Mouse (Mus musculus) heart, postnatal 4 days (tissue): ENCODE data around the gene Mtfp1. TPM values are rescaled to one million over a fixed set of nuclear protein-coding genes. Genes with fewer than 3 reads are reported as not detected.
"Not testable (repeated sequence)": the region's sequence is repeated elsewhere in the genome, so short reads cannot be mapped to it uniquely, and the experiment has no call there.

Experiments
- DNase-seq: peaks from one replicate; pipeline ENCODE4 v3.0.0; 2021
- total RNA-seq, 2 experiments: library from RNA; stranded (reverse); gene quantifications; 2 replicates each; pipeline ENCODE4 v1.2.3; 2021

Gene Mtfp1
- total RNA-seq, 2 experiments from 2014 or later: 46.3 to 52.0 TPM

DNA sequence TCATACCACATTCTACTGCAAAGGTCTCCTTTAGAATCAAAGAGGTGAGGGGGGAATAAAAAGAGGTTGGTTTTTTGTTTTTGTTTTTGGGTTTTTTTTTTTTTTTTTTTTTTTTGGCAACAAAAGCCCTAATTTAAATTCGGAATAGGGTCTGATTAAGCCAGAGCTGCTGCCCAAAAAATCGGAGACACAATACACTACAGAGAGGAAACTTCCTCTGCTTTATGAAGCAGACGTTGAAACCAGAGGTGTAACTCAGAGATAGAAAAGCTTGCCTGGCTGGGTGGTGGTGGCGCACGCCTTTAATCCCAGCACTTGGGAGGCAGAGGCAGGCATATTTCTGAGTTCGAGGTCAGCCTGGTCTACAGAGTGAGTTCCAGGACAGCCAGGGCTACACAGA lies 19.3 kb upstream of the Mtfp1 start:
- DNase-seq: not testable (repeated sequence)

DNA sequence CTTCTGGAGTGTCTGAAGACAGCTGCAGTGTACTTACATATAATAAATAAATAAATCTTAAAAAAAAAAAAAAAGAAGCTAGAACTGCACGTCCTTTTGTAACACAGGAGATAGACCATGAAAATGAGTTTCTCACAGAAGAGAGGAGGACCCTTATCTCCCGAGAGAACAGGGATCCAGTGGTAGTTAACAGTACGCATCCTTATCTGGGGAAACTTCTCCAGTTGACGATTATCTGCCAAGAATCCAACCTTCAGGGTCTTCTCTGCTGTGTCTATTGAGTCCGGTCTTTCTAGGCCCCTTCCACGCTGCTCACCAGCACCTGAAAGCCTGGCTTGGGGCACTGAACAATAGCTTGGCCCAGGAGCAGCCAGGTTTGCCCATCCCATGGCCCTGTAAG lies 18.7 kb upstream of the Mtfp1 start:
- no peak for DNase-seq

DNA sequence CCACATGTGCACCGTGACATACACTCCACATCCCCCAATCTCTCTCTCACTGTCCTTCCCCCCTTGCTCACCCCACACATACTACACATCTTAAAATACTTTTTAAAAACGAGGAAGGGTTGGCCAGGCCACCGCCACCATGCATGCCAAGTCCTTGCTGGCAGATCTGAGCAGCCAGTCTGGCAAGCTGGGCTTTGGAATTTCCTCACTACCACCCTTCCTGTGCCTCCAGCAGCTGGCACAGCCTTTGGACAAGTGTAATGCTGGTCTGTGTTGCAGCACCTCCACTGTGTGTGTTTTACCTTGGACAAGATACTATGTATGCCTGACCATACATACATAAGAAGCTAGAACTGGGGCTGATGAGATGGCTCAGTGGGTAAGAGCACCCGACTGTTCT lies 18.3 kb upstream of the Mtfp1 start:
- DNase-seq: no peak

DNA sequence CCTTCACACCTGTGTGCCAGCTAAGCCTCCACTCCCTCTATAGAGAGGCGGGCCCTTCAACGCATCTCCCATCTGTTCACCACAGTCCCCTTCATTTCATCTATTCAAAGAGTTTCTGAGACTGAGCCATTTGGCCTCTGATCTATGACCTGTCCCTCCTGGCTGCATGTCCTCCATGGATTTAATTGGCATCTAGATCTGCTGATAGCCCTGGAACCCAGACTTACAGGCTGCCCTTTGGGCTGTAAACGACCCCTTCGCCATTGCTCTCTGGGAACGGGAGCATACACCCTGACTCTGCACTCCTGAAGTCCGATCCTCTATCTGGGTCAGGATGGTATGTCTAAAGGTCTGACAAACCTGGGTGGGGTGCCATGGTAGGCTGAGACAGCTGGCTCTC lies 17.6 kb upstream of the Mtfp1 start:
- DNase-seq: no peak

DNA sequence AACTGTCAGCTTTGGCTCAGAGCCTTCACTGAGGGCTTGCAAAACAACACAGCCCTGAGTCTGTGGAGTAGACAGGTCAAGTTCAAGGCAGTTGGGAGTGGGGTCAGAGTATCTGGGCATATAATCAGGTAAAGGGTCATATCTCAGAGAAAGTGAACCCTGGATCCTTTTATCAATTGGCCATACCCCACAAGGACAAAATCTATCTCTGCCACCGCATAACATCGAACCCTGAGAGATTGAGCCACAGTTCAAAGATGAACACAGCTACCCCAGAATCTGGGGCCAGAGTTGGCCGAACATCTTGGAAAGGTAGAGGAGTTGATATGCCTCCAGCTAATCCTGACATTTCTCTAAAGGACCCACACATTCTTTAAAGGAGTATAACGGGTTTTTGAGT lies 16.8 kb upstream of the Mtfp1 start:
- DNase-seq: no peak

DNA sequence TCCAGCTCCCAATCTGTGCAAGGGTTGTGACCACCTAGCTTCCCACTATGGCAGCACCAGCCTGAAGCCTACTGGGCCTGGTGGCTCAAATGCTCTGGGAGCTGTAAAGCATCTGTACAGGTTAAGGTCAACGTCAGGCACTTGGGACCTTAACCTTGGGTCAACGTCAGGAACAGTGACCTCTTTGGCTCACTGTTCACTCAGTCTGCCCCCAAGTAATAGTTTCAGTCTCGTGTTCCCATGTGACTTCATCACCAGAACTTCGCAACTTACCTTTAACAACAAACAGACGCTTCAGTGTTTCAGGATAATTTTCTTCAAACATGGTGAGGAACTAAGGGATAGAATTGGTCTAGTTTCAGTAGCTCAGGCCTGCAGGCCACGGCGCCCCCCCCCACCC lies 13.4 kb upstream of the Mtfp1 start:
- no peak for DNase-seq

DNA sequence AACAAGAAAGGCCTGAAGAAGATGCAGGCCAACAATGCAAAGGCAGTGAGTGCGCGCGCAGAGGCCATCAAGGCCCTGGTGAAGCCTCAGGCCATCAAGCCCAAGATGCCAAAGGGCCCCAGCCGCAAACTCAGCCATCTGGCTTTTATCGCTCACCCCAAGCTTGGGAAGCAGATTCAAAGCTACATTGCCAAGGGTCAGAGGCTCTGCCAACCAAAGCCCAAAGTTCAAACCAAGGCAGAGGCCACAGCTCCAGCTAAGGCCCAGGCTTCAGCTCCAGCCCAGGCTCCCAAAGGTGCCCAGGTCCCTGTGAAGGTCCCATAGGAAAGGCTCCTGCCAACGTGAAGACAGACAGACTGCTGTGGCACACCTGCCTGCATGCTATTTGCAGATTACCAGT lies 12.7 kb upstream of the Mtfp1 start:
- DNase-seq: not testable (repeated sequence)

DNA sequence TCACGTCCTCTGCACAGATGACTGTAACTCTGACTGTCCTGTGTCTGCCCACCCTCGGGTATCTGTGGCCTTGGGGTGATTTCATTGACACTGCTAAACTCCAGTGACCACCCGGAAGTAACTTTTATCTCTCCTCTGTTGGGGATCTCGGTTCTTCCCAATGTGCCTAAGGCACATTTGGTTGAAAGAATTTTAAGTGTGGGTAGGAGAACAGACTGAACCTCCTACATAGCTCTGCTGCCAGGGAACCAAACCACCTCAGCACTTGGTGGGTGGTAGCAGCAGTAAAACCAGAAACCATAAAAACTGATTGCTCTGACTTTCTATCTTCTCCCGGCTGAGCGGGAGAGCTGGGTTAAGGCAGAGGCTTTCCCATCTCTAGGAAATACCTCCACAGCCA lies 10.2 kb upstream of the Mtfp1 start:
- no peak for DNase-seq

DNA sequence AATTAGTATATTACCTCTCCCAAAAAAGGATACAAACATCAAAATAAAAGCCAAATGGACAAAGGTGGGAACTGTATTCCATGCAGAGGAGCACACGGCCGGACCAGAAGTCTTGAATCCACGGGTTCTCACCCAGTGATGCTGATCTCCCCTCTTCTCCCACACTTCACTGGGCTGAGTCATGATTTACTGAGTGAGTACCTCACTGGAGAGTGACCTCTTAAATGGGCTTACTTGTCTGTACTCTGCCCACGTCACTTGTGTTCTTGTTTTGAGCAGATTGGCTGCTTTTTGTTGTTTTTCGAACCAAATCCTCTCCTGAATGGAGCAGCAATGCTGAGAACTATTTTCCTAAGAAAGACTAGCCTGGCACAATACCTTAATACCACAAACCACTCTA lies 9.7 kb upstream of the Mtfp1 start:
- DNase-seq: no peak

DNA sequence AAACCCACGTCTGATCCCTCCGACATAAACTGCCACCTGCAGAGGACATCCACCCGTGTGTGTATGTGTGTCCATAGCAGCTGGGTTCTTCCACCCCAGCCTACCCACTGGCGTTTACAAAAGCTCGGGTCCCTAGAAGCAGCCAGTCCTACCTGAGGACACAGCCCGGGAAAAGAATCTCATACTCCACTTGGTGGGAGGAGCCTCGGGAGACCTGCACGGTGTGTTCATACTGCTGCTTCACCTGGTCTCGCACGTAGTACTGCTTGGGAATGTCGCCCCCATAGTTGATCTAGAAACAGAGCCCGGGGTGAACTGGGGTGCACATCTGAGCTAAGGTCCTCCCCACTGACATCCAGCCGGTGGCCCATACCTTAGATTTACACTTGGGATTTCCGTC lies 8.3 kb upstream of the Mtfp1 start:
- no peak for DNase-seq

DNA sequence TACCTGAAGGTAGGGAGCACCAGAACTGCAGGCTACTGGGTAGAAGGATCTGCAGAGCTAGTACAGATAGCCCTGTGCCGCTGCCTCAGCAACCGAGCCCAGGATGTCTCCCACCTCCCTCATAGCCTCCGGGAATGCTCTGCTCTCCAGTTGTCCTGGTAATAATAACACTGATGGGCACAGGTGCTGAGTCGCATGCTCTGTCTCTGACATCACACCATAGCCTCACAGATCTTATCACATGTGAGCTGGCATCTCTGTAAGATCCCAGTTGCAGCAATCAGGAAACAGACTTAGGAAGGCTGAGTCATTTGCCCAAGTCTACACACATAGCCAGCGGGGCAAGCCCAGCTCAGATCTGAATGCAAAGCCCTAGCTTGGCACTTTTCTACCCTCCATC lies 6.6 kb upstream of the Mtfp1 start:
- DNase-seq: no peak

DNA sequence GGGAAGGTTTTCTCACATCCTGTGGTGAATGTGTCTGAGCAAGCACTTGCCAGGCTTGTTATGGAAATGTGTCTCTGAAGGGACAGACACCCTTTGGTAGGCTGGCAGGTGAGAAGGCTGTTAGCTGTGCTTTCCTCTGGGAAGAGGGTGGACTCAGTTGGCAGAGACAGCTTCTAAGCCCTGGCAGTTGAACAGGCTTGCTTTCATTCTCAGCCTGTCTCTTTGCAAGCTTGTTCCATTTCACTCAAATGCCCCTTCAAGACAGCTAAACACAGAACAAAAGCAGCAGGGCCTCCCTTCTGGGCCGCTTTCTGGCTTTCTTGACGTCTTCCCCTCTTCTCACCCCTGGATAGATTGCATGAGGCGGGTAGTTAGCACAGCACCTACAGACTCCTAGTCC lies 4.2 kb upstream of the Mtfp1 start:
- DNase-seq: no peak

DNA sequence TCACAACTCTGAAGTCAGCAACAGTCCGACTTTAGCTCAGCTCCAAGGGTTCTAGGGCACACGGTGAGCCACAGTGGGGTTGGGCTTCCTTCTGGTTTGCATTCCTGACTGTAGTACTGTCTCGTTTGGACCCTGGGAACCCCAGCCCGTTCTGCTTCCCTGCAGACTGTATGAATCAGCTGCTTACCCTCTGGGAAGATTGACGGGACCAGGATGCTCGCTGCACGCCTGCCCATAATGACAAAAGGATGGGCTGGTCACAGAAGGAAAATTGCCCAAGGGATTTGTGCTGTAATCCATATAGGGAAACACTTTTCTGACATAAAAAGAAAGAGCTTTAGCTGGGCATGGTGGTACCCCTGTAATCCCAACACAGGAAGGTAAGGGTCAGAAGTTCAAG lies 3.6 kb upstream of the Mtfp1 start:
- DNase-seq: no peak

DNA sequence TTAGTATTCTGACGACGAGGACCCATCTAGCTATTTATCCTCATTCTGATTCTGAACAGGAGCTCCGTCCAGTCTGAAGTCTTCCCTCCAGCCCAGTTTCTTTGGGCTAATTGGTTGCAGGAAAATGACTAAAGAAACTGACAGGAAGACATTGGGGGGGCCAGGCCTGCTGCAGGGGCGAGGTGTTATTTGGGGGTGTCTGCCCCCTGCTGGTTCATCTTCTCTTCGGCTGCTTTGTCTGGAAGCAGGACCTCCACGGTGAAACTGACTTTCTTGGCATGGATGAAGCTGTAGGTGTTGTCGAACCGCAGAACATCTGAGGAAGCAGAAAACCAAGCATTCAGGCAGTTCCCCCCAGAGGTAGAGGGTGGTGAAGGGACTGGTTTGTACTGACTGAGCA lies 2.9 kb upstream of the Mtfp1 start:
- no peak for DNase-seq

DNA sequence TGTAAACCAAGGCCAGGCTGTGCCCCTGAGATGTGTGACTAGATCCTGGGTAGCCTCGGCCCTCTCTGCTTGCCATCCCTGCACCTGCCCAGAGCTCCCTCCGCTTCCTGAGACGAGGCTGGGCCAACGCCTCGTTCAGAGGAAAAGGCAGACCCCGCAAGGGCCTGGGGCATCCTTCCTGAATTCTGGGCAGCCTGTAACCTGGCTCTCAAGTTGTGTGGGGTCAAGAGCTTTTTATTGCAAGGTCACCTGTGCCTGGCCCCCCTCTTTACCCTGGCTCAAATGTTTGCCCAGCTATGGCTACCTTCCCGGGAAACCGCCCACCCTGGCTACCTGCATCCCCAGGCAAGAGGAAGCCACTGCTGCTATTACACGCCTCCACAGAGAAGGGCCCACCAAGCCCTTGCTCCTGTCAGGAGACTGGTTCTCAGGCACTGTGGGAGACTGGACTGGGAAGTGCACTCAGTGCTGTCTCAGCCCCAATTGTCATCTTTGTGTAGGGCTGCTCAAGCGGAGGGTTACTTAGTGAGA lies 1.9 kb upstream of the Mtfp1 start:
- DNase-seq: no peak

DNA sequence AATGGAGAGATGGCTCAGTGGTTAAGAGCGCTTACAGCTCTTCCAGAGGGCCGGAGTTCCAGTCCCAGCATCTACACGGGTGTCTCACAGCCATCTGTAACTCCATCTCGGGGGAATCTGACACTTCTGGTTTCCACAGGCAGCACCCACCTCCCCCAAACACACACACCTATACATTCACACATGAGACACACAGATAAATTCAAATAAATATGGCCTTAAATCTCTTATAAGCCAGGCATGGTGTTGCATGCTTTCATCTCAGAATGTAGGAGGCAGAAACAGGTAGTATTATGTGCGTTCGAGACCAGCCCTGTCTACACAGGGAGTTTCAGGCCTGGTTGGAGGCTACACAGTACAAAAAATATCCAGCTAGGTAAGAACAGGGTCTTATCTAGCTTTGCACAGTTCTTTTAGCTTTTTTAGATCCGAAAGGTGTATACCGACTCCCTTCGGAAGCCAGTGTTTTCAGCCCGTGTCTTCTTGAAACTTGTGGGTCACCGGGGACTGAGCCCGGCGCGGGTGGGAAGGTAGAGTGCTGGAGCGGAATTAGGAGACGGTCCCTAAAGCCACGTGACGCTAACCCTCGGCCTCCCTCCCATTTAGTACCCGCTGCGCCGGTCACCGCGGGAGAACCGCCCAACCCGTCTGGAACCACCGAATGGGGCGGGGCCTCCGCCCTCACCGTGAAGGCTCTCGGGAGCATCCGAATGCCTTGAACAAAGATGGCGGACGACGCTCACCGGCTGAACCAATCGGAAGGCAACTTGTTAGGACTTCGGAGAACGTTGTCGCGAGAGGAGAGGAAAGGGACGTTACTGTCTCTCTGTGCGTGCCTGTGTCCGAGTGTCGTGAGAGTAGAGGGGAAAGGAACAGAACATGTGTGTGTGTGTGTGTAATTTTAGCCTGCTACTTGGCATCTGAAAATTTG lies 1.1 kb upstream of the Mtfp1 start:
- DNase-seq: peak; percentile 98

DNA sequence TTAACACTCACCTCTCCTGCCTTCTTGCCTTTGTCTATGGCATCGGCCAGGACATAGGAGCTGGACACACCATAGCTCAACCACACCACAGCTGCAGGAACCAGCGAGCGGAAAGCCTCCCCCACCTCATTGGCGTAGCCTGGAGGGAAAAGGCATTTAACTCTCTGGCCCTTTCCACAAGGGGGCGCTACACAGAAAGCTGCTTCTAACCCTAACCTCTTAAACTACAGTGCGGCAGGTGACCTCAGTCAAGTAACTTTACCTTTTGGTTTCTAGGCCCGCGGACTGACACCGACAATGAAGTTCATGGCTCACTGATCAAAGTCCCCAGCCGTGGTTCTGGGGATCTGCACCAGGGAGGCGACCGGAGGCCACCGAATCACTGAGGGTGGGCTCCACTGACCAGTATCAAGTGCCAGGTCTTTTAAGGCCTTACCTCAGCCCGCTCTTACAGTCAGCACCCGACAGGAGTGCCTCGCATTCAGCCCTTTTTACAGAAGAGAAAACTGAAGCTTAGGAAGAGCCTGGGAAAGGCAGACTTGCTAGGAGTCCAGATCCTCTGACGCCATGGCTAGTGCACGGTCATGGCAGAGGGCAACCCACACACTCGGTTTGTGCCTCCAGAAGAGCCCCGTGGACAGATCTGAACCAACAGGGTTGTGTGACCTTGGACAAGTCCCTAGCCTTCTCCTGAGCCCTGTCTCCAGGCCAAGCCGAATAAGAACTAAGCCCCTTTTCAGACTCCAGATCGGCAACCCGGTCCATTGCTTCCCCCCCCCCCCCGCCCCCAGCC lies 671 bp downstream of the Mtfp1 start:
- peak; percentile 77 for DNase-seq

DNA sequence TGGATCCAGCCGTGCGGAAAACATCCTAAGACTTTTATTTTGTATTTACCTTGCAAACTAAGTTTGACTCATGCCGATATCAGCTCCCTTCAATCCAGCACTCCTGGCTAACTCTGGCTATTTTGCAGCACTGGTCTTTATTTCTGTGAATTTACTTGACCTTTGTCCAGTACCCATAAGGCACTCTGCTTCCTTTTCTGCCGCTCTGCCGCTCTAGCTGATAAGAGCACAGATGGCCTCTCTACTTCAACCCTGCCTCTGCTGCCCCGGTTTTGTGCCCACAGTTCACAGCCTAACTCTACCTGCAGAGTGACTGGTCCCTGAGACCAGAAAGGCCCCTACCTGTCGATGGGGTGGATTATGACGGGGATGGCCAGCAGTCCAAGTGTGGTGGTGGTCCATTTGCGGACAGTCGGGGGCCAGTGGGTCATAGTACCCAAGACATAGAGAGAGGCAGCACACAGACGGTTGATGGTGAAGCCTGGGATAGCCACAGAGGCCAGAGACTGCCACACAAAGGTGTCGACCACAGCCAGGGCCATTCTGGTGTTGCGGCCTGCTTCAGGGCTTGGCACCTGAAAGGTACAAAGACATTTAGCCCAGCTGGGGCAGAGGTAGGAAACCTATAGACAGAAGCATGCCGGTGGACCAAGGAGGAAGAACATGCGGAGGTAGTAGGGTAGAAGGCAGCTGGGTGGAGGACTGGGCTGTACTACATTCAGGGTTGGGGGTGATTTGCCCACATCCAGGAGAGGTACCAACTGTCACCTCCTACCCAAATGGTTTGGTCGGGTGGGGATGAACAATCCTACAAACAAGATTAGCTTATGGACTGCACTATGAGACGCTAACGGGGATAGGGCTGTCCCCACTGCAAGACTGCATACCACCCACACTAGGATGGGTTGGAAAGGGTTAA lies 1.5 kb downstream of the Mtfp1 start:
- no peak for DNase-seq

DNA sequence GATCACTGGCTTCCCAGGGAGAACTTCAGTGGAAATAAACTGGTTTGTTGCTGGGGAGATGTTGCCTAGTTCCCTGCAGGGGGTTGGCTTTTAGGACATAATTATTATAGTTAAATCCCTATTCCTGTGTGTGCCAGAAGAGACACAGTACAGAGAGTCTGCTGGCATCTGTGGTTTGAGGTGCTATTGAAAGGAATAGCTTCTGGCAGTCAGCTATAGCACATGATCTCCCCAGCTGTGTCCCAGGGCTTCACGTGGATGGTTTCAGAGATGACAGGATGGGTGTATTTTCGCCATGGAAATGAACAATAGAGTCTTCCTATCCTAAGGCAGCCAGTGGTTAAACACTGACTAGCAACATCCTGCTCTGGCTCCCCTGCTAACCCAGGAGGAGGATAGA lies 8.0 kb downstream of the Mtfp1 start:
- no peak for DNase-seq

DNA sequence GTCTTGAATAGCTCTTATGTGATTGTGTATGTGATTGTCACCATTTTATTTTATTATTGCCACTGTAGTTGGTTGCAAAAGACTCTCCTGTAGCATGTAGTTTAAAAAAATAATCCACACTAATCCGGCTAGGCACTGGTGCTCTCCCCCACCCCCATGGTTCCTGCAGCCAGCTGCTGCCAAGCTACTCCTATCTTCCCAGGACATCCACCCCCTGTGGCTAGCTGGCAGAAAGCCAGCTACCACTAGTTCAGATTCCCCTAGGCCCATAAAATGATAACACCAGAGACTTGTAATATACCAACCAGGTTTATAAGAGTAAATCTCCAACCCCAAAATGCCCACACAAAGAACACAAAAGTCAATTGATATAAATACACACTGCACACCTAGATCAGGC lies 9.0 kb downstream of the Mtfp1 start:
- DNase-seq: no peak

DNA sequence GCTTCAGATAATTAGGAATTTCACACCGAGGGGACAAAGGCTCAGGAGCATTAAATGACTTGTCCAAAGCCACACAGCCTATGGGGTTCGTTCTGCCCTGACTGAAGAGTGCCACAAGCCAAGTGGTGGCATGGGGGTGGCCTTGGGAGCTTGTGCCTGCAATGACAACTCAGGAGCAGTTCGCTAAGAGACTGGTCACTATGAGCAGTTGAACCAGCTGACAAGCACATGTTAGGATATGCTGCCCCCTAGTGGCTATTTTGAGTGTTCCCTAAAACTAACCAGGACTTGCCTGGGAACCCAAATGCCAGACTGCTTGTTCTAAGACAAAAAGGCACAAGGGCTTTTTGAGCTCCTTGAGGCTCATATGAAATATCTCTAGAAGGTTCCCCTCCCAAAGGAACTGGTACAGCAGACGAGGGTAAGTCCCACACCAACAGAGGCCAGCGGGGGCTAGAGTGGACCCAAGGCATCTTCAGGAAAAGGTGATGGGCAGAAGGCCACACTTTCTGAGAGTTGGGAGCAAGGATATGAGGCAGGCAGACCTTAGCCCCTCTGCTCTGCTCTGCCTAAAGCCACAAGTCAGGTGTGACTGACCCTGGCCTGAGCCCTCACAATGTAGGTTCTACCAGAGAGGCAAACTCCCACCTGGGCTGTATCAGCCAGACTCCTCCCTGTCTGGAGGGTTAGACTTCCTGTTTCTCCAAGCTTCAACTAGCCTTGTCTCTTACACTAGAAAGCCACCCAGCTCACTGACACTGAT lies 11.7 kb downstream of the Mtfp1 start:
- peak; percentile 70 for DNase-seq

DNA sequence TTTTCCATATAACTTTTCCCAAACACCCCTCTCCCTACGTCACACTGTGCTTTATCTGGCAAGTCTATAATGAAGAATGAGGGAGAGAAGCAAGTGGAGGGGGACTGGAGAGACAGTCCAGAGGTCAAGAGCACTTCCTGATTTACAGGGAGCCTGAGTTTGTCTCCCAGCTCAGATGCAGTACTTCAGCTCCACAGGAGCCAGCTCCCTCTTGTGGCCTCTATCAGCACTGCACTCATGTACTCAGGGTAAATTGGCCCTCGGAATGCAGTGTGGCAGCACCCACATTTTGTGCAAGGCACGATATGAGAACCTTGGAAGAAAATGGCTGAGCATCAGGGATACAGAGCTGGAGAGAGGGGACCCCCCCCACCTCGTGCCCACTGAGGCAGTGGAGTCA lies 15.0 kb downstream of the Mtfp1 start:
- DNase-seq: peak; percentile 58
